ENCODE assay signal across 10 mouse cellular contexts in genomic region chr3:38934780-38935179, GRCm38 (mm10). TPM values are rescaled to one million over a fixed set of nuclear protein-coding genes. Genes with fewer than 3 reads are reported as not detected.
DNase-seq lines count a peak whose midpoint lies in the region.
"Had no signal": no experiment of that assay in that cellular context is flagged by ENCODE, and none has a peak within 500 bp of the region (broad histone marks: within the 10 kb centered on the region; RNA-seq: fewer than 3 reads in every experiment).

No protein-coding gene starts in this region.

- intact Hi-C loops in left cerebral cortex, postnatal 36 days (cut with DNase I), result loop anchor here (5.0 kb wide), 1 partner anchor 42 kb away; no protein-coding TSS in a partner anchor

- peak; percentile 25 to 38 for DNase-seq in gastrocnemius, postnatal 4 days (ENCODE audit: low spot score in 2 of 2)
- DNase-seq in gastrocnemius, adult 18-20 months (ENCODE audit: low spot score), result no peak
- DNase-seq in urinary bladder, postnatal 25 days (ENCODE audit: low spot score), result peak; percentile 7
- DNase-seq in urinary bladder, postnatal 36 days (ENCODE audit: low spot score in 2 of 2), result no peak
- peak; percentile 41 to 51 for DNase-seq in left cerebral cortex, postnatal 36 days (ENCODE audit: low spot score in 2 of 2)
- DNase-seq in telencephalon, adult 2 months (ENCODE audit: low read depth, low spot score), result peak; percentile 35
- DNase-seq in cerebellum, postnatal 36 days, result no peak
- no peak for DNase-seq in thymus, adult 18-20 months
- DNase-seq: heart, adult 18-20 months had no signal

RNA-seq across cellular contexts. Expression of gene Fat4, which starts 48.0 kb away (rescaled TPM):
- 10 to 100 TPM; 40.2 to 40.9 TPM for total RNA-seq in gastrocnemius, postnatal 4 days (2021)
- total RNA-seq in gastrocnemius, adult 18-20 months (2021), result 1 to 10 TPM; 1.4 to 1.9 TPM
- total RNA-seq in left cerebral cortex, postnatal 36 days (2021), result 10 to 100 TPM; 10.4 to 14.1 TPM
- total RNA-seq: CH12.LX had no signal

Comparison
In these comparisons a context has a peak if more than half of its experiments do, and no peak if none do; other contexts are left out.
1. DNase-seq: peak in gastrocnemius, postnatal 4 days (2 of 2), urinary bladder, postnatal 25 days (single experiment), left cerebral cortex, postnatal 36 days (2 of 2) and telencephalon, adult 2 months (single experiment); none in gastrocnemius, adult 18-20 months (single experiment), urinary bladder, postnatal 36 days (0 of 2), cerebellum, postnatal 36 days (0 of 2) and thymus, adult 18-20 months (0 of 2).